Comparison of ENCODE assay signal across 9 mouse cellular contexts in the genomic region with DNA sequence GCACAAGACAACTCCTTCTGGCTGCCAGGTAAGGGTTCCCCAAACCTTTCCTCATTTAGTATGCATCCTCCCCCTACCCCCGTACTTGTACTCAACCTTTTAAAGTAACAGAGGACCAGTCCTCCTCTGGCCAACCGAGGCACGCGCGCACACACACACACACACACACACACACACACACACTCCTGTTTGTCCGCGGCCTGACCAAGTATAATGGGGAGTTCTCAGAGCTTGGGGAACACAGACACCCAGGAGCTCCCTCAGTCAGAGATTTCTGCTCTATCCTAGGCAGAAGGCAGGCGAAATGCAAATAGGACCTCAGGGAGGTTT. TPM values are rescaled to one million over a fixed set of nuclear protein-coding genes. Genes with fewer than 3 reads are reported as not detected.
DNase-seq lines count a peak whose midpoint lies in the region; ATAC-seq and TF ChIP-seq lines count a peak whose summit lies in the region.
"Had no signal": no experiment of that assay in that cellular context is flagged by ENCODE, and none has a peak within 500 bp of the region (broad histone marks: within the 10 kb centered on the region; RNA-seq: fewer than 3 reads in every experiment).

No protein-coding gene starts in this region.

- peak overlapping the region; percentile 79 for H3K4me2 ChIP-seq in kidney, postnatal 0 days (ENCODE audit: low read length)
- peak overlapping the region; percentile 87 for H3K4me2 ChIP-seq in intestine, embryonic 16.5 days (ENCODE audit: low read depth, low read length)
- peak overlapping the region; percentile 97 for H3K4me2 ChIP-seq in neural tube, embryonic 12.5 days (replicated peaks)

- 18% methylated on average over 8 of the region's 8 CpGs for WGBS in kidney, postnatal 0 days
- WGBS in intestine, embryonic 16.5 days: 25% methylated on average over 8 of the region's 8 CpGs
- WGBS in neural tube, embryonic 12.5 days: 8% methylated on average over 8 of the region's 8 CpGs
- 71% methylated on average over 8 of the region's 8 CpGs for WGBS in thymus, adult 2 months

- H3K27ac ChIP-seq in kidney, postnatal 0 days: peak overlapping the region; percentile 65
- H3K27ac ChIP-seq in embryonic fibroblast, embryonic 13.5 days (ENCODE audit: insufficient read depth, low read length): no peak overlapping the region
- H3K27ac ChIP-seq in intestine, embryonic 16.5 days (ENCODE audit: low read length): no peak overlapping the region
- no peak overlapping the region for H3K27ac ChIP-seq in neural tube, embryonic 12.5 days
- H3K27ac ChIP-seq in thymus, adult 2 months (ENCODE audit: control insufficient read depth, insufficient read depth, low read length): no peak overlapping the region

- no peak for ATAC-seq in kidney, postnatal 0 days (replicated peaks; ENCODE audit: low FRiP score, low read depth)
- ATAC-seq in intestine, embryonic 16.5 days: no peak
- ATAC-seq in neural tube, embryonic 12.5 days (ENCODE audit: low FRiP score, low read depth): peak; percentile 17; the same call in 1 of the 2 replicates

- no peak for DNase-seq in kidney, postnatal 0 days (ENCODE audit: low spot score)
- no peak for DNase-seq in kidney, adult 9 months
- DNase-seq in layer of hippocampus, adult 9-10 months (ENCODE audit: low spot score): no peak
- DNase-seq in adrenal gland, postnatal 36 days: no peak
- no peak for DNase-seq in thymus, adult 2 months

- H3K4me1 ChIP-seq in kidney, postnatal 0 days (replicated peaks; ENCODE audit: insufficient read depth, low read length): peaks cover 14% of the 10 kb centered on the region
- 0 out of 2 replicates have a peak, but pooled peaks cover 2% of the 10 kb centered on the region for H3K4me1 ChIP-seq in embryonic fibroblast, embryonic 13.5 days (ENCODE audit: control insufficient read depth, insufficient read depth, low read length)
- H3K4me1 ChIP-seq in intestine, embryonic 16.5 days (ENCODE audit: control insufficient read depth, insufficient read depth, low read length): peaks cover 8% of the 10 kb centered on the region; the same call in 1 of the 2 replicates
- H3K4me1 ChIP-seq in neural tube, embryonic 12.5 days: peaks cover 14% of the 10 kb centered on the region
- peaks cover 8% of the 10 kb centered on the region for H3K4me1 ChIP-seq in thymus, adult 2 months (replicated peaks; ENCODE audit: control insufficient read depth, insufficient read depth, low read length)

- peak overlapping the region; percentile 41 for H3K4me3 ChIP-seq in kidney, postnatal 0 days (replicated peaks; ENCODE audit: low read depth, low read length)
- peak overlapping the region; percentile 37 for H3K4me3 ChIP-seq in embryonic fibroblast, embryonic 13.5 days (ENCODE audit: insufficient read depth, low read length)
- peak overlapping the region; percentile 46 for H3K4me3 ChIP-seq in intestine, embryonic 16.5 days (ENCODE audit: low read length)
- H3K4me3 ChIP-seq in neural tube, embryonic 12.5 days: peak overlapping the region; percentile 48
- no peak overlapping the region for H3K4me3 ChIP-seq in thymus, adult 2 months (ENCODE audit: control insufficient read depth, insufficient read depth, low read length)

- no peaks in the 10 kb centered on the region for H3K27me3 ChIP-seq in kidney, postnatal 0 days (ENCODE audit: insufficient read depth, low read length)
- peaks cover 6% of the 10 kb centered on the region; the same call in 1 of the 2 replicates for H3K27me3 ChIP-seq in intestine, embryonic 16.5 days (replicated peaks; ENCODE audit: control insufficient read depth, insufficient read depth, low read length)
- peaks cover 18% of the 10 kb centered on the region for H3K27me3 ChIP-seq in neural tube, embryonic 12.5 days (replicated peaks)
- peaks cover 11% of the 10 kb centered on the region for H3K27me3 ChIP-seq in thymus, adult 2 months (ENCODE audit: control insufficient read depth, insufficient read depth, low read length)

- no peak overlapping the region for H3K9ac ChIP-seq in kidney, postnatal 0 days (ENCODE audit: low read depth, low read length)
- H3K9ac ChIP-seq in intestine, embryonic 16.5 days (ENCODE audit: low read depth, low read length): peak overlapping the region; percentile 58
- peak overlapping the region; percentile 70 for H3K9ac ChIP-seq in neural tube, embryonic 12.5 days

- TF ChIP-seq CTCF in kidney, postnatal 0 days (IDR thresholded peaks at IDR 0.05; ENCODE audit: low read depth): no peak
- TF ChIP-seq CTCF in embryonic fibroblast, embryonic 13.5 days (IDR thresholded peaks at IDR 0.05; ENCODE audit: borderline replicate concordance, insufficient read depth, low read length): no peak
- no peak for TF ChIP-seq CTCF in thymus, adult 2 months (IDR thresholded peaks at IDR 0.05; ENCODE audit: borderline replicate concordance, control insufficient read depth, extremely low read depth, insufficient read depth, low read length, poor library complexity)

- no peaks in the 10 kb centered on the region for H3K36me3 ChIP-seq in kidney, postnatal 0 days (ENCODE audit: insufficient read depth, low read length)
- no peaks in the 10 kb centered on the region for H3K36me3 ChIP-seq in intestine, embryonic 16.5 days (ENCODE audit: control insufficient read depth, insufficient read depth, low read length)
- no peaks in the 10 kb centered on the region for H3K36me3 ChIP-seq in neural tube, embryonic 12.5 days
- no peaks in the 10 kb centered on the region for H3K36me3 ChIP-seq in thymus, adult 2 months (ENCODE audit: control insufficient read depth, insufficient read depth, low read length)

- H3K9me3 ChIP-seq in kidney, postnatal 0 days (replicated peaks; ENCODE audit: low read length): no peaks in the 10 kb centered on the region
- H3K9me3 ChIP-seq in intestine, embryonic 16.5 days (ENCODE audit: control insufficient read depth, low read length): no peaks in the 10 kb centered on the region
- no peaks in the 10 kb centered on the region for H3K9me3 ChIP-seq in neural tube, embryonic 12.5 days

- TF ChIP-seq POLR2A in embryonic fibroblast, embryonic 13.5 days (IDR thresholded peaks at IDR 0.05; ENCODE audit: low read depth, low read length): no peak
- no peak for TF ChIP-seq POLR2A in thymus, adult 2 months (IDR thresholded peaks at IDR 0.05; ENCODE audit: control insufficient read depth, extremely low read depth, insufficient read depth, low read length, poor library complexity)

RNA-seq across cellular contexts. Expression of a gene that starts 36.4 kb away (rescaled TPM):
- 35.9 and 38.7 TPM in 2 replicates for polyA plus RNA-seq in kidney, postnatal 0 days (2015; fragmentation: Nextera tagmentation; extraction: Ambion mirVana)
- not detected in 2 replicates for polyA plus RNA-seq in embryonic fibroblast, embryonic 13.5 days (2011; ENCODE audit: insufficient read length, low read depth, missing spikeins)
- polyA plus RNA-seq in intestine, embryonic 16.5 days (2015; fragmentation: Nextera tagmentation; extraction: Ambion mirVana): not detected in 2 replicates
- not detected in 2 replicates for polyA plus RNA-seq in neural tube, embryonic 12.5 days (2016; fragmentation: Nextera tagmentation; extraction: Ambion mirVana)
- total RNA-seq in adrenal gland, postnatal 36 days (2021): not detected
- polyA plus RNA-seq in thymus, adult 2 months (2012; rRNA removed): 0.03 TPM in 1 of 2 replicates, not detected in the other
- total RNA-seq: hematopoietic stem cell, adult 5-6 weeks had no signal

Comparison
In these comparisons a context has a peak if more than half of its experiments do, and no peak if none do; other contexts are left out.
1. RNA of a gene that starts 36.4 kb away (polyA plus RNA-seq): 35.9 to 38.7 TPM in kidney, postnatal 0 days; 0.03 TPM in thymus, adult 2 months, not detected in embryonic fibroblast, embryonic 13.5 days, not detected in intestine, embryonic 16.5 days and not detected in neural tube, embryonic 12.5 days; every median in the first group is over 10 times any median in the second.
2. Peak in every context shown above with its lines, with median percentiles within 50 percentile points of each other: H3K4me2 ChIP-seq.